Mouse (Mus musculus): Measurements from ENCODE around the gene Dync1h1. TPM values are rescaled to one million over a fixed set of nuclear protein-coding genes. Genes with fewer than 3 reads are reported as not detected.
"Not testable (repeated sequence)": the region's sequence is repeated elsewhere in the genome, so short reads cannot be mapped to it uniquely, and the experiment has no call there.

Dync1h1 gene
- total and polyA plus RNA-seq, 3 experiments: 24.9 to 114 (median 80.1) TPM

DNA sequence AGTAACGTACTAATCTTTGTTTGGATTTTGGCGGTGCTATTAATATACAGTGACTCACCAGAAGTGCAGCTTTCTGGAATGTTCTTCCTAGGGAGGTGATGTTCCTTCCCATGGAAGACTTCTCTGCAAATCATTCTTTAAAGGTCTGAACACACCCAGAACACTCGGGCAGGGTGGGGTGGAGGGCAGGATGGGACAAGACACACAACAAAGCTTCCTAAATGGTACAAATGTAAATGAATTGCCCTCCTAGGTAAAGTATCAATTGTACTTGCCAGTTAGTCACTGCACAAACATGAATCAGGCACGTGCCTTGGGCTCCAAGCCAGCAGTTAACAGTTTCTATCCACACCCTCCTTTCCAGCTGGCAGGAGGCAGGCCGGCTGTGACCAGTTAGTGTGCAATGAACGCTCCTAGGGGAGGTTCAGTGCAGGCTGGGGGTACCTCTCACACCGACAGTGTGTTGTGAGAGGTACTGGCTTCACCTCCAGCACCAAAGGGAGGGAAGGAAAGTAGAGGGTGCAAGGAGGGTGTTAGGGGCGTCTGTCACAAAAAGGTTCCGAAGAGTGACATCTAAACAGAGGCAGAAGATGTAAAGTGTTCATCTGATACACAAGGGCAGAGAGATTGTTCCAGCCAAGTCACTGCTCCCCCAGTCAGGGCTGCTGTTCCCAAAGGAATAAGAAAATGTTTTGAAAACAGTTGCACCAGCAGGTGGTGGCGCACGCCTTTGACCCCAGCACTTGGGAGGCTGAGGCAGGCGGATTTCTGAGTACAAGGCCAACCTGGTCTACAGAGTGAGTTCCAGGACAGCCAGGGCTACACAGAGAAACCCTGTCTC is 86.9 kb downstream of the Dync1h1 start:
- Histone ChIP-seq H3K9me3 (replicated peaks; ENCODE audit: low read length) (no peaks in the 10 kb centered on the region), H3K4me3 (replicated peaks in 1 of 3; ENCODE audit: low read depth in 2 of 3, low read length in 2 of 3, poor library complexity in 1 of 3) (no peak overlapping the region), H3K36me3 (replicated peaks in 1 of 2; ENCODE audit: control insufficient read depth in 1 of 2, insufficient read depth in 1 of 2, low read length in 1 of 2) (peaks cover 31 to 72% of the 10 kb centered on the region in 2 experiments), H3K4me1 (ENCODE audit: control insufficient read depth in 1 of 2, insufficient read depth in 2 of 2) (peaks cover 0 to 12% of the 10 kb centered on the region in 2 experiments; a peak in 2 of 4 replicates), H3K27ac (ENCODE audit: insufficient read depth, low read depth) (no peak overlapping the region), H3K27me3 (replicated peaks) (no peaks in the 10 kb centered on the region), H3K4me2 (ENCODE audit: insufficient read depth, low read depth, poor library complexity, severe bottlenecking) (no peak overlapping the region), H3K79me2 (replicated peaks; ENCODE audit: control insufficient read depth, extremely low read depth, insufficient read depth, poor library complexity, severe bottlenecking) (peaks cover 6% of the 10 kb centered on the region), H3K9ac (ENCODE audit: insufficient read depth, low read depth) (no peak overlapping the region)
- TF ChIP-seq ZMIZ1 (IDR thresholded peaks at IDR 0.05; ENCODE audit: low read depth, low read length) (peak; percentile 68; the same call in 1 of the 2 replicates), NRF1 (IDR thresholded peaks at IDR 0.05; ENCODE audit: low read depth, low read length) (no peak)
- dilution Hi-C loops (cut with MboI; ENCODE audit: extremely low pct_ligation_motif_present, extremely low pct_unique_long_range_greater_than_20kb, low sequenced_read_pairs): no loop called here
- DNase-seq (ENCODE audit: extremely low read depth): no peak
- in situ Hi-C loops (cut with MboI; ENCODE audit: low pct_ligation_motif_present, low pct_unique_long_range_greater_than_20kb, low sequenced_read_pairs): no loop called here

DNA sequence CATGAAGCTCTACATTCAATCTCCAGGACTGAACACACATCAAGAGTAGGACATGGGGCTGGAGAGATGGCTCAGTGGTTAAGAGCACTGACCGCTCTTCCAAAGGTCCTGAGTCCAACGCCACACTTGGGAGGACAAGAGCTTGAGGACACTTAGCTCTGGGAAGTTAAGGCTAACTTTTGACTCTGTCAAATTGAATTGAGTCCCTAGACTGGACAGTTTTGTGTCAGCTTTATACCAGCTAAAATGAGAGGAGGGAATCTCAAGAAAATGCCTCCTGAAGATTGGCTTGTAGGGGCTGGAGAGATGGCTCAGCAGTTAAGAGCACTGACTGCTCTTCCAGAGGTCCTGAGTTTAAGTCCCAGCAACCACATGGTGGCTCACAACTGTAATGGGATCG is 87.7 kb downstream of the Dync1h1 start:
- H3K27ac ChIP-seq (ENCODE audit: insufficient read depth, low read depth); H3K9ac ChIP-seq (ENCODE audit: insufficient read depth, low read depth); H3K9me3 ChIP-seq (replicated peaks; ENCODE audit: low read length); H3K27me3 ChIP-seq (replicated peaks); H3K4me2 ChIP-seq (ENCODE audit: insufficient read depth, low read depth, poor library complexity, severe bottlenecking); DNase-seq (ENCODE audit: extremely low read depth); in situ Hi-C loops (cut with MboI; ENCODE audit: low pct_ligation_motif_present, low pct_unique_long_range_greater_than_20kb, low sequenced_read_pairs); dilution Hi-C loops (cut with MboI; ENCODE audit: extremely low pct_ligation_motif_present, extremely low pct_unique_long_range_greater_than_20kb, low sequenced_read_pairs); H3K4me3 ChIP-seq (replicated peaks in 1 of 3; ENCODE audit: low read depth in 2 of 3, low read length in 2 of 3, poor library complexity in 1 of 3): not testable (repeated sequence)
- TF ChIP-seq POLR2AphosphoS2 (IDR thresholded peaks at IDR 0.05; ENCODE audit: low read depth, low read length): peak; percentile 63; the same call in 1 of the 2 replicates
- TF ChIP-seq CHD2 (IDR thresholded peaks at IDR 0.05; ENCODE audit: low read length): peak; percentile 3; the same call in 1 of the 2 replicates
- Histone ChIP-seq H3K4me1 (ENCODE audit: control insufficient read depth in 1 of 2, insufficient read depth in 2 of 2) (peaks cover 0 to 14% of the 10 kb centered on the region in 2 experiments; a peak in 2 of 4 replicates), H3K79me2 (replicated peaks; ENCODE audit: control insufficient read depth, extremely low read depth, insufficient read depth, poor library complexity, severe bottlenecking) (peaks cover 12% of the 10 kb centered on the region), H3K36me3 (replicated peaks in 1 of 2; ENCODE audit: control insufficient read depth in 1 of 2, insufficient read depth in 1 of 2, low read length in 1 of 2) (peaks cover 33 to 77% of the 10 kb centered on the region in 2 experiments)

DNA sequence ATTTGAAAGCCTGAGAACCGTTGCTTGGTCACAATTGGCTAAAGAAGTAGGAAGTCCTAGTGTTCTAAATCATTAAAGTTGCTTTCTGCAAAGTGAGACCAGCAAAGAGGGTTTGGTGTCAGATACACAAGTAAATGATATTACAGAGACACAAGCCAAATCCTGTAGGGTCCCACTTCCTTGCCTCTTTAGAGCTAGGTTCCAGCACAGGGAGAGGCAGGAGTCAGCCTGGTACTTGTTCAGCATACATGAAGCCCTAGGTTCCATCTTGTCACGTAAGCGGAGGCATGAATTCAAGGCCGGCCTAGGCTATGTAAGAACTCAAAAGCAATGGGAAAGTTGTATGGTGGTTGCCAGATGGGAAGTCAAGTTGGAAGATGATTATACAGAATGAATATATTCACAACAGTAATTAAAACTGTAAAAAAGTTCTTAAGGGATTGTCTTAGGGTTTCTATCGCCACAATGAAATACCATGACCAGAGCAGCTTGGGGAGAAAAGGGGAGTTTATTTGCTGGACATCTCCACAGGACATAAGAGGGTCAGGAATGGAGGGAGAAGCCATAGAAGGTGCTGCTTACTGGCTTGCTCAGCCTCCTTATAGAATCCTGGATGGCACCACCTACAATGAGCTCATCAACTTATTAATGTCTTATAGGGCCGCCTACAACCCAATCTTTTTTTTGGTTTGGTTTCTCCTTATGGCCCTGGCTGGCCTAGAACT is 88.8 kb downstream of the Dync1h1 start:
- Histone ChIP-seq H3K79me2 (replicated peaks; ENCODE audit: control insufficient read depth, extremely low read depth, insufficient read depth, poor library complexity, severe bottlenecking) (peaks cover 19% of the 10 kb centered on the region), H3K4me2 (ENCODE audit: insufficient read depth, low read depth, poor library complexity, severe bottlenecking) (no peak overlapping the region), H3K4me1 (ENCODE audit: control insufficient read depth in 1 of 2, insufficient read depth in 2 of 2) (peaks cover 0 to 14% of the 10 kb centered on the region in 2 experiments; a peak in 2 of 4 replicates), H3K4me3 (replicated peaks in 1 of 3; ENCODE audit: low read depth in 2 of 3, low read length in 2 of 3, poor library complexity in 1 of 3) (no peak overlapping the region), H3K27ac (ENCODE audit: insufficient read depth, low read depth) (no peak overlapping the region), H3K9ac (ENCODE audit: insufficient read depth, low read depth) (no peak overlapping the region), H3K36me3 (replicated peaks in 1 of 2; ENCODE audit: control insufficient read depth in 1 of 2, insufficient read depth in 1 of 2, low read length in 1 of 2) (peaks cover 41 to 79% of the 10 kb centered on the region in 2 experiments), H3K9me3 (replicated peaks; ENCODE audit: low read length) (no peaks in the 10 kb centered on the region), H3K27me3 (replicated peaks) (no peaks in the 10 kb centered on the region)
- dilution Hi-C loops (cut with MboI; ENCODE audit: extremely low pct_ligation_motif_present, extremely low pct_unique_long_range_greater_than_20kb, low sequenced_read_pairs) (no loop called here), in situ Hi-C loops (cut with MboI; ENCODE audit: low pct_ligation_motif_present, low pct_unique_long_range_greater_than_20kb, low sequenced_read_pairs) (no loop called here)
- no peak for DNase-seq (ENCODE audit: extremely low read depth)
- no peak for TF ChIP-seq PAX5 (IDR thresholded peaks at IDR 0.05; ENCODE audit: low read length)
- no peak for TF ChIP-seq ZNF384 (IDR thresholded peaks at IDR 0.05; ENCODE audit: low read depth, low read length)
- TF ChIP-seq POLR2AphosphoS2 (IDR thresholded peaks at IDR 0.05; ENCODE audit: low read depth, low read length): peak; percentile 94
- TF ChIP-seq ETS1 (conservative IDR thresholded peaks at IDR 0.05; ENCODE audit: low read depth, low read length): no peak
- TF ChIP-seq EP300 (IDR thresholded peaks at IDR 0.05; ENCODE audit: low read length): no peak
- TF ChIP-seq CHD2 (IDR thresholded peaks at IDR 0.05; ENCODE audit: low read length): no peak
- no peak for TF ChIP-seq MYC (IDR thresholded peaks at IDR 0.05; ENCODE audit: low read depth, low read length)
- peak; percentile 42; the same call in 1 of the 2 replicates for TF ChIP-seq POLR2A (IDR thresholded peaks at IDR 0.05; ENCODE audit: low read depth, low read length)

DNA sequence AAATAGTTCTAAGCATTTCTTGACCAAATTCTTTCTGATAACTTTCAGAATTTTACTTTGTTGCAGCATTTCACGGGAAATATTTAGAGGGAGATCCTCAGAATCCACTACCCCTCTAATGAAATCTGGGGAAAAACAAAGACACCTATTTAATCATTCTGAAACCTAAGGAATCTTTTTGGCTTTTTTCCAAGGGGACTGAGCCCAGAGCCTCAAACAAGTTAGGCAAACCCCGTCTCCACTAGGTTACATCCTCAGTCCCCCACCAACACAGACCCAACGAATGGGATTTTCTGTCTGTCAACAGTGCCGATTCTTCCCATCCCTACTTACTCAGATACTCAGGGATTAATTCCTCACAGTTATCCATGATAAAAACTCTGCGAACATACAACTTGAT is 92.1 kb downstream of the Dync1h1 start:
- H3K9ac ChIP-seq (ENCODE audit: insufficient read depth, low read depth); dilution Hi-C loops (cut with MboI; ENCODE audit: extremely low pct_ligation_motif_present, extremely low pct_unique_long_range_greater_than_20kb, low sequenced_read_pairs); DNase-seq (ENCODE audit: extremely low read depth); H3K27ac ChIP-seq (ENCODE audit: insufficient read depth, low read depth); H3K27me3 ChIP-seq (replicated peaks); H3K9me3 ChIP-seq (replicated peaks; ENCODE audit: low read length); in situ Hi-C loops (cut with MboI; ENCODE audit: low pct_ligation_motif_present, low pct_unique_long_range_greater_than_20kb, low sequenced_read_pairs): not testable (repeated sequence)
- Histone ChIP-seq H3K36me3 (replicated peaks in 1 of 2; ENCODE audit: control insufficient read depth in 1 of 2, insufficient read depth in 1 of 2, low read length in 1 of 2) (peaks cover 37 to 48% of the 10 kb centered on the region in 2 experiments), H3K4me1 (ENCODE audit: control insufficient read depth in 1 of 2, insufficient read depth in 2 of 2) (peaks cover 0 to 29% of the 10 kb centered on the region in 2 experiments; a peak in 2 of 4 replicates), H3K4me2 (ENCODE audit: insufficient read depth, low read depth, poor library complexity, severe bottlenecking) (peak overlapping the region; percentile 22; the same call in 1 of the 2 replicates), H3K4me3 (replicated peaks in 1 of 3; ENCODE audit: low read depth in 2 of 3, low read length in 2 of 3, poor library complexity in 1 of 3) (peak overlapping the region in 1 of 3 experiments; percentile 40), H3K79me2 (replicated peaks; ENCODE audit: control insufficient read depth, extremely low read depth, insufficient read depth, poor library complexity, severe bottlenecking) (peaks cover 31% of the 10 kb centered on the region)

Data from CH12.LX (cell line).